Mouse (Mus musculus) liver, postnatal 0 days (tissue): ENCODE measurements at regions not wholly inside any gene's neighbourhood (a gene's known extent, or its start where the extent isn't known, plus 50 kb on each side); places are given as distances from the start of the nearest gene placed in this dataset.

Source experiments
- ATAC-seq: fragments of 200-750 bp; cut with Nextera tagmentation; 2 replicates; pipeline ENCODE4 v1.8.0; 2017; ENCODE audit warnings: mild to moderate bottlenecking, moderate library complexity
- DNase-seq: peaks from one replicate; pipeline ENCODE4 v3.0.0-alpha.2; 2016
- H3K27ac ChIP-seq: fragments of 300-500 bp; sonication (generic); 2 replicates; pipeline ENCODE4 v1.5.1; 2014; ENCODE audit warnings: antibody characterized with exemption, moderate library complexity, mild to moderate bottlenecking, low read depth
- H3K27me3 ChIP-seq: fragments of 300-500 bp; sonication (generic); 2 replicates; pipeline ENCODE4 v1.6.1; 2014; ENCODE audit warnings: low read length, control low read depth, mixed read lengths; ENCODE audit not compliant: insufficient read depth
- H3K36me3 ChIP-seq: fragments of 300-500 bp; sonication (generic); replicated peaks from 2 replicates; pipeline ENCODE4 v1.6.1; 2014; ENCODE audit warnings: mild to moderate bottlenecking, control low read depth, low read length, moderate library complexity, mixed read lengths; ENCODE audit not compliant: insufficient read depth
- H3K4me1 ChIP-seq: fragments of 300-500 bp; sonication (generic); 2 replicates; pipeline ENCODE4 v1.6.1; 2014; ENCODE audit warnings: antibody characterized with exemption, mild to moderate bottlenecking, control low read depth; ENCODE audit not compliant: insufficient read depth
- H3K4me2 ChIP-seq: fragments of 300-500 bp; sonication (generic); 2 replicates; pipeline ENCODE4 v1.6.1; 2014; ENCODE audit warnings: low read depth, mild to moderate bottlenecking, low read length, moderate library complexity, mixed read lengths
- H3K4me3 ChIP-seq: fragments of 300-500 bp; sonication (generic); 2 replicates; pipeline ENCODE4 v1.5.1; 2014; ENCODE audit warnings: low read depth, low read length
- H3K9ac ChIP-seq: fragments of 300-500 bp; sonication (generic); replicated peaks from 2 replicates; pipeline ENCODE4 v1.6.1; 2014; ENCODE audit warnings: mild to moderate bottlenecking, moderate library complexity
- H3K9me3 ChIP-seq: fragments of 300-500 bp; sonication (generic); 2 replicates; pipeline ENCODE4 v1.6.1; 2016; ENCODE audit warnings: mild to moderate bottlenecking, control low read depth, low read length, mixed read lengths
- CTCF ChIP-seq: sonication (generic); IDR thresholded peaks from 2 replicates; pipeline ENCODE4 v1.5.1; 2016; ENCODE audit warnings: antibody characterized with exemption, low read depth
- EP300 ChIP-seq: IDR thresholded peaks from 2 replicates; pipeline ENCODE4 v1.6.1; 2016; ENCODE audit warnings: antibody characterized with exemption, low read depth, mild to moderate bottlenecking
- WGBS: fragments of 180-500 bp; shearing (Covaris S2); extraction: QIAGEN DNeasy Blood & Tissue Kit; methylation state at CpG from one replicate; pipeline ENCODE4 v1.1.7; 2014; ENCODE audit not compliant: insufficient replicate concordance; 5-methylcytosine and 5-hydroxymethylcytosine counted together

DNA sequence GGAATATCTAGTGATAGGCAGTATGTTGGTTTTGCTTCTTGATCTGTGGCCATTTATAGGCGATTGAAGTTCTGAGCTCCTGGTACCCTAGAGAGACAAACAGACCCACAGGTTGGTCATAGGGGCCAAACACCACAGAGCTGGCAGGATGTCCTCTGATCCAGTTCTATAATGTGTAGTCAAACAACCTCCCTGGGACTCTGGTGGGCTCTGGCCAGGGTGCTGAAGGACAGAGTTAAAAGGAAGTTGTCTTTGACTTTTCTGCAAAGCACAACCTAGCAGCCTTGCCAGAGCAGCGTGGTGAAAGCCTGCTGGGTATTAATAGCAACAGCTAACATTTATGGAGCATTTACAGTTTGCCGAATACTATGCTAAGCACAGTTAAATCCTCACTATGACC lies 337.1 kb downstream of the Fut8 start:
- DNase-seq, result no peak
- no peak for ATAC-seq
- Histone ChIP-seq H3K27me3 (no peaks in the 10 kb centered on the region), H3K9me3 (no peaks in the 10 kb centered on the region), H3K4me1 (no peaks in the 10 kb centered on the region), H3K9ac (no peak overlapping the region), H3K27ac (no peak overlapping the region), H3K36me3 (no peaks in the 10 kb centered on the region), H3K4me3 (no peak overlapping the region), H3K4me2 (no peak overlapping the region)
- 50% methylated on average over 3 of the region's 3 CpGs for WGBS
- TF ChIP-seq EP300, result no peak
- no peak for TF ChIP-seq CTCF

DNA sequence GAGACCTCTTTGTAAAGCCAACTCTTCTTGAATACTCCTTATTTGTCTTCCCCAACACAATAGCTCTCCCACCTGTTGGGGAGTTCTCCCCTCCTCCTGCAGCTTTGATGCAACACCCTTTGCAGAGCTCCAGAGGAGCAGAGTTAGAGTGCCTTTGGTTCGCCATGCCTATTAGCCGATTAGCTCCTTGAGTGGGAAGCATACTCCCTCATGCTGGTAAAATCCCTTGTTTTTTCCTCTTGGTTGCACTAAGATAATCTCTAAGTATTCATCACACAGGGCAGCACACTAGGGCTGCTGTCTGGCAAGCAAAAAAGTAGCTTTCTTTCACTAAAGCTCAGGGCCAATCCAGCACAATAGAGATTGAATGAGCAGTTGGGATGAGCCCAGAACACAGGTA lies 350.4 kb downstream of the Fut8 start:
- Histone ChIP-seq H3K27me3 (no peaks in the 10 kb centered on the region), H3K9ac (no peak overlapping the region), H3K9me3 (no peaks in the 10 kb centered on the region), H3K27ac (no peak overlapping the region), H3K4me3 (no peak overlapping the region), H3K36me3 (no peaks in the 10 kb centered on the region), H3K4me2 (no peak overlapping the region), H3K4me1 (no peaks in the 10 kb centered on the region)
- ATAC-seq (no peak), DNase-seq (no peak)
- TF ChIP-seq CTCF (no peak), EP300 (no peak)
- 67% methylated on average over 2 of the region's 2 CpGs for WGBS

DNA sequence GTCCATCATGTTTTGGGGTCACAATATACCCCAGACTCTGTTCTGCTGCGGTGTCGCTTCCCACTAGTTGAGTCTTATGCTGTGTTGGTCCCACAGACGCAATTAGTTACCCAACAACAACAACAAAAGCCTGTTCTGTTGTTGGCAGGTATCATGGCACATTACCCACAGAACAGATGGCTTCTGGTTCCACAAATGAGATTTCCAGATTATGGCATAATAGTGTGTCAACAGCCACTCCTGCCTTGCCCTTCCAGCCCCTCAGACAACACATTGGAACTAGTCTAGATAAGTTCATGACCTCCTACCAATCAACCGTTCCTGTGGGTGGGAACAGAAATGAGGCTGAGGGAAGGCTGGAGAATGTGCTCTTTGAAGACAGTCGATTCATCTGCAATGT lies 351.5 kb downstream of the Fut8 start:
- H3K4me1 ChIP-seq, result no peaks in the 10 kb centered on the region
- H3K4me2 ChIP-seq, result no peak overlapping the region
- no peak overlapping the region for H3K4me3 ChIP-seq
- TF ChIP-seq CTCF, result no peak
- TF ChIP-seq EP300, result no peak
- H3K9ac ChIP-seq, result no peak overlapping the region
- H3K27me3 ChIP-seq, result no peaks in the 10 kb centered on the region
- no peak for DNase-seq
- ATAC-seq, result no peak
- H3K27ac ChIP-seq, result no peak overlapping the region
- H3K36me3 ChIP-seq, result no peaks in the 10 kb centered on the region
- 73% methylated on average over 5 of the region's 5 CpGs for WGBS
- no peaks in the 10 kb centered on the region for H3K9me3 ChIP-seq

DNA sequence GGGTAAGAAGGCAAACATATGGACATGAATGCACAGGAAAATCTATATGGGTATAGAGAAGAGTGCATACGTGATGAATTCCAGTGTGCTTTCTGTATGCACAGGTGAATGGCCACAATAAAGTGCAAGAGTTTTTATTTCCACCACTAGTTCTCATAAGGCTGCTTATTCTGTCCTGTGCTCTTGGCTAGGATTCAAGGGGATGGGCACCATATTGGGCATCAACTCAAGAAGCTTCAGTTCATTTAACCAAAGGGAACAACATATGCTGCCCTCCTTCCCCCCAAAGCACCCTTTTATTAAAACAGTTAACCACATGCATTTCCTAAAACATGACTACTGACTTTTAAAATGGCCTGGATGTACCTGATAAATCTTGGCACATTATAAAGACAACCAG lies 356.2 kb downstream of the Fut8 start:
- Histone ChIP-seq H3K36me3 (no peaks in the 10 kb centered on the region), H3K4me3 (no peak overlapping the region), H3K9ac (no peak overlapping the region), H3K27me3 (no peaks in the 10 kb centered on the region), H3K4me1 (no peaks in the 10 kb centered on the region), H3K27ac (no peak overlapping the region), H3K9me3 (no peaks in the 10 kb centered on the region), H3K4me2 (no peak overlapping the region)
- 89% methylated on average over 1 of the region's 1 CpGs for WGBS
- no peak for TF ChIP-seq CTCF
- TF ChIP-seq EP300, result no peak
- ATAC-seq (no peak), DNase-seq (no peak)

DNA sequence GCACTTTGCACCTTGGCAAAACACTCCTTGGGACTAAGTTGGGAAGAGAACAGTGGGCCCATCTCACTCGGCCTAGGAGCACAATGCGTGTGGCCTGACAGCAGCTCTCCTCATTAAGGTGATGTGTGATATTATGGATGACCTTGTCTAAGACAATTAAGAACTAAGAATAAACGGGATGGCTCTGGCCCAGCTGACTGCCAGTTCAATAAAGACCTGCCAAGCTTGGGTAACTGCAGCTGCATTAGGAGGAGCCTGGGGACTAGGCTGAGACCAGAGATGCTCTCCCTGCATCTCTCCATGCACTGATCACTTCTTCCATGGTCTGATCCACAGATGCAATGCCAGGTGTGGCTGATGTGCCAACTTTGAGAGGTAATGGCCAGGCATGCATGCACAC lies 356.7 kb downstream of the Fut8 start:
- DNase-seq (no peak), ATAC-seq (no peak)
- Histone ChIP-seq H3K4me3 (no peak overlapping the region), H3K4me1 (no peaks in the 10 kb centered on the region), H3K36me3 (no peaks in the 10 kb centered on the region), H3K9ac (no peak overlapping the region), H3K4me2 (no peak overlapping the region), H3K27me3 (no peaks in the 10 kb centered on the region), H3K9me3 (no peaks in the 10 kb centered on the region), H3K27ac (no peak overlapping the region)
- TF ChIP-seq CTCF, result no peak
- TF ChIP-seq EP300, result no peak
- 78% methylated on average over 3 of the region's 3 CpGs for WGBS

DNA sequence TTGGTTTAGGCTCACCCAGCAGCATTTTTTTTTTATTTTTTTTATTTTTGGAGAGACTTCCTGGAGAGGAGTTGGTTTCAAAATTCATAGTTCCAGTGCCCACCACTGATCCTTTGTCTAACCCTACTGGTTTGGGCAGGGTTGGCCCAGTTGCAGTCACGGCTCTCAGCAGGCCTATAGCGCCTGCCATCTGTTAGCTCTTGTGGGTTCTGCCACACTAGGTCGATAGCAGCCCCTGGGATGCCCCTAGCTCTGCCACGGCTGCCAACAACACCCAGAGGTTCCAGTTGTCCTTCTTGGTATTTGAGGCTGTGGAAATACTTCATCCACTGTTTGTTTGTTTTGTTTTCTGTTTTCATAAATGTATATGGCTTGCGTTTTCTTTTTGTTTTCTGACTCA lies 357.9 kb downstream of the Fut8 start:
- Histone ChIP-seq H3K36me3 (no peaks in the 10 kb centered on the region), H3K27me3 (no peaks in the 10 kb centered on the region), H3K9me3 (no peaks in the 10 kb centered on the region), H3K4me1 (no peaks in the 10 kb centered on the region), H3K4me2 (no peak overlapping the region), H3K9ac (no peak overlapping the region), H3K4me3 (no peak overlapping the region), H3K27ac (no peak overlapping the region)
- DNase-seq (no peak), ATAC-seq (no peak)
- no peak for TF ChIP-seq CTCF
- no peak for TF ChIP-seq EP300
- WGBS, result 71% methylated on average over 5 of the region's 5 CpGs

DNA sequence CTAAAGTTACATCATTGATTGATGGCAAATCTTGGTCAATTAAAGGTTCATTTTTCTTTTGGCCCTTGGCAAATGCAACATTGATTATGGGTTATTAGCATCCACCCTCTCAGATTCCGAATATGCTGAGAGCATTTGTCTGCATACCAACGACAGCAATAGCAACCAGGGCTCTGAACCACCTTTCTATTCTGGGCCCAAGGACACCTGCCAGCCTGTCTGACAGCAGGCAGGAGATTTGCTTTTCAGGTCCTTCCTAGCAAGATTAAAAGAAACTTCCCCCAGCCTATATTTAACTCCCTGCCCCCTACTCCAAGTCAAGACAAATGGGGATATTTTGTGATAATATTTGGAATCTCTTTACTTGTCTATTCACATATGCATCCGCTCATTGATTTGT lies 358.8 kb downstream of the Fut8 start:
- DNase-seq, result no peak
- Histone ChIP-seq H3K4me2 (no peak overlapping the region), H3K9ac (no peak overlapping the region), H3K27ac (no peak overlapping the region), H3K27me3 (no peaks in the 10 kb centered on the region), H3K4me3 (no peak overlapping the region), H3K36me3 (no peaks in the 10 kb centered on the region), H3K4me1 (no peaks in the 10 kb centered on the region), H3K9me3 (no peaks in the 10 kb centered on the region)
- 67% methylated on average over 3 of the region's 3 CpGs for WGBS
- no peak for ATAC-seq
- no peak for TF ChIP-seq EP300
- no peak for TF ChIP-seq CTCF
